Mouse (Mus musculus) liver, postnatal 0 days (tissue): Measurements from ENCODE around the gene Selp.

ENCODE experiments used
- CTCF ChIP-seq: sonication (generic); IDR thresholded peaks from 2 replicates; pipeline ENCODE4 v1.5.1; 2016; ENCODE audit warnings: antibody characterized with exemption, low read depth
- EP300 ChIP-seq: IDR thresholded peaks from 2 replicates; pipeline ENCODE4 v1.6.1; 2016; ENCODE audit warnings: antibody characterized with exemption, low read depth, mild to moderate bottlenecking

- TF ChIP-seq EP300 (no peak), CTCF (no peak)
Measured at GRCm38 (mm10) chr1:164086797-164087196, 28.3 kb upstream of the Selp start.
